Mouse (Mus musculus): ENCODE results near the gene Hmga2. TPM values are rescaled to one million over a fixed set of nuclear protein-coding genes. Genes with fewer than 3 reads are reported as not detected.
"Not testable (repeated sequence)": the region's sequence is repeated elsewhere in the genome, so short reads cannot be mapped to it uniquely, and the experiment has no call there.

Gene Hmga2
- total and polyA plus RNA-seq, 3 experiments: 0.15 TPM; not detected in 2

DNA sequence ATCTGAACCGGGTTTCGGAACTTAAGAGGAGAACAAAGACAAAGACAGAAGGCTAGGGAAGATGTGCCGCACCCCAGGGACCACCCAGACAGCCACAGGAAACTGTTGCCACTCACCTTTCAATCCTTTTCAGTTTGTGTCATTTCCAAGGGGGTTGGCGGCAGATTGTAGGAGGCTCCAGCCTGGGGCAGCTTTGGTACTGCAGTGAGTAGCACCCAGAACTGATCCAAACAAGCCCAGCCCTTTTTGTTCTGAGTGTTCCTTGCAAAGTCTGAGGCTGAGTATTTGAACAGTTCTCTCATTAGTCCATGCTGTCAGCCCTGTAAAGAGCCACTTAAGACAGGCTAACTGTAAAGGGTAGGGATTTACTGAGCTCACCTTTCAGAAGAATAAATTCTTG is 136.9 kb downstream of the Hmga2 start:
- DNase-seq (ENCODE audit: low read depth, low spot score): no peak
- Histone ChIP-seq H3K79me2 (ENCODE audit: control insufficient read depth, insufficient read depth, low read length, poor library complexity) (no peaks in the 10 kb centered on the region), H3K9me3 (replicated peaks; ENCODE audit: insufficient read depth, low read length) (no peaks in the 10 kb centered on the region), H3K4me3 (ENCODE audit: control insufficient read depth in 1 of 2, insufficient read depth in 1 of 2, low read depth in 2 of 2, low read length in 2 of 2) (no peak overlapping the region), H3K9ac (ENCODE audit: control insufficient read depth, low read depth, low read length, poor library complexity, severe bottlenecking) (no peak overlapping the region), H3K4me1 (ENCODE audit: control insufficient read depth in 1 of 2, insufficient read depth in 2 of 2, low read length in 2 of 2) (no peaks in the 10 kb centered on the region), H3K27me3 (ENCODE audit: control insufficient read depth in 1 of 2, insufficient read depth in 2 of 2, low read length in 2 of 2) (no peaks in the 10 kb centered on the region; a peak in 1 of 4 replicates), H3K36me3 (ENCODE audit: control insufficient read depth in 1 of 2, insufficient read depth in 2 of 2, low read length in 2 of 2) (no peaks in the 10 kb centered on the region), H3K27ac (ENCODE audit: control insufficient read depth, low read depth, low read length) (no peak overlapping the region)
- TF ChIP-seq EP300 (IDR thresholded peaks at IDR 0.05; ENCODE audit: low read depth in 1 of 2, low read length in 2 of 2) (no peak), ZKSCAN1 (IDR thresholded peaks at IDR 0.05; ENCODE audit: low read depth, low read length) (no peak), SMC3 (IDR thresholded peaks at IDR 0.05; ENCODE audit: low read depth, low read length) (no peak), POLR2AphosphoS2 (IDR thresholded peaks at IDR 0.05; ENCODE audit: low read length) (no peak), RCOR1 (IDR thresholded peaks at IDR 0.05; ENCODE audit: low read depth, low read length) (no peak), MYC (IDR thresholded peaks at IDR 0.05; ENCODE audit: low read depth, low read length) (no peak), RAD21 (IDR thresholded peaks at IDR 0.05; ENCODE audit: low read depth, low read length) (no peak), POLR2AphosphoS5 (IDR thresholded peaks at IDR 0.05; ENCODE audit: borderline replicate concordance, low read depth, low read length) (no peak), USF1 (IDR thresholded peaks at IDR 0.05; ENCODE audit: low read depth, low read length) (no peak), MAX (IDR thresholded peaks at IDR 0.05; ENCODE audit: low read length) (no peak)

DNA sequence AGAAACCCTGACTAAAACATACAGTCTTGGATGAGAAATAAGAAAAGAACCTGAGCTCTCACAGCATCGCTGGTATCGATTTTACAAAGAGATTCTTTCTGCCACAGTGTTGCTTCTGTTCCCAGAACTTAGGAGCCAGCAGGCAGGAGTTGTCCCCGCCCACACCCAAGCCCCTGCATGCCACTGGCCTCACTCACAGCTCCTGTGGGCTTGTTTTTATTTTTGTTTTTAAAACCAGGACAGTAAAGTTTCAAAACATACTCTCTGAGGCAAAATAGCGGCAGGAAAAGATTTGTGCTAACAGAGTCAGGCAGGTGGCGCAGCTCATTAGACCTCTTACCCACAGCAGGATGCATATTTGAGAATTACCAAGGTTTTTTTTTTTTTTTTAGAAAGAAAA is 137.4 kb downstream of the Hmga2 start:
- TF ChIP-seq TAL1 (IDR thresholded peaks at IDR 0.05; ENCODE audit: low read length): no peak
- TF ChIP-seq TCF12 (IDR thresholded peaks at IDR 0.05; ENCODE audit: low read depth, low read length): no peak
- no peak for TF ChIP-seq MYC (IDR thresholded peaks at IDR 0.05; ENCODE audit: low read depth, low read length)
- TF ChIP-seq CHD1 (IDR thresholded peaks at IDR 0.05; ENCODE audit: low read depth, low read length): no peak
- TF ChIP-seq TBP (IDR thresholded peaks at IDR 0.05; ENCODE audit: low read depth, low read length): no peak
- TF ChIP-seq SIN3A (IDR thresholded peaks at IDR 0.05; ENCODE audit: low read length): no peak
- no peak for TF ChIP-seq MAFK (IDR thresholded peaks at IDR 0.05; ENCODE audit: borderline replicate concordance, low read depth, low read length)
- TF ChIP-seq RCOR1 (IDR thresholded peaks at IDR 0.05; ENCODE audit: low read depth, low read length): no peak
- TF ChIP-seq USF2 (IDR thresholded peaks at IDR 0.05; ENCODE audit: borderline replicate concordance in 1 of 2, insufficient read depth in 1 of 2, low read depth in 1 of 2, low read length in 2 of 2): no peak
- TF ChIP-seq MYB (IDR thresholded peaks at IDR 0.05; ENCODE audit: low read depth, low read length): no peak
- no peak for TF ChIP-seq MAZ (IDR thresholded peaks at IDR 0.05; ENCODE audit: low read depth, low read length)
- TF ChIP-seq ZC3H11A (IDR thresholded peaks at IDR 0.05; ENCODE audit: low read depth, low read length): no peak
- no peak for TF ChIP-seq MAX (IDR thresholded peaks at IDR 0.05; ENCODE audit: low read length)
- TF ChIP-seq CTCF (IDR thresholded peaks at IDR 0.05 in 2 of 3, conservative IDR thresholded peaks at IDR 0.05 in 1 of 3; ENCODE audit: control insufficient read depth in 1 of 3, insufficient read depth in 1 of 3, low read depth in 2 of 3, low read length in 3 of 3, poor library complexity in 1 of 3, severe bottlenecking in 1 of 3): no peak
- no peak for TF ChIP-seq POLR2AphosphoS5 (IDR thresholded peaks at IDR 0.05; ENCODE audit: borderline replicate concordance, low read depth, low read length)
- no peak for TF ChIP-seq KAT2A (conservative IDR thresholded peaks at IDR 0.05; ENCODE audit: low read depth, low read length)
- no peak for TF ChIP-seq HCFC1 (IDR thresholded peaks at IDR 0.05; ENCODE audit: low read depth, low read length)
- no peak for TF ChIP-seq UBTF (IDR thresholded peaks at IDR 0.05; ENCODE audit: borderline replicate concordance, insufficient read depth, low read depth, low read length)
- no peak for TF ChIP-seq NELFE (IDR thresholded peaks at IDR 0.05; ENCODE audit: low read depth, low read length)
- TF ChIP-seq JUND (IDR thresholded peaks at IDR 0.05; ENCODE audit: low read depth, low read length): no peak
- Histone ChIP-seq H3K4me3 (ENCODE audit: control insufficient read depth in 1 of 2, insufficient read depth in 1 of 2, low read depth in 2 of 2, low read length in 2 of 2) (no peak overlapping the region), H3K27ac (ENCODE audit: control insufficient read depth, low read depth, low read length) (no peak overlapping the region), H3K9ac (ENCODE audit: control insufficient read depth, low read depth, low read length, poor library complexity, severe bottlenecking) (no peak overlapping the region), H3K36me3 (ENCODE audit: control insufficient read depth in 1 of 2, insufficient read depth in 2 of 2, low read length in 2 of 2) (no peaks in the 10 kb centered on the region), H3K9me3 (replicated peaks; ENCODE audit: insufficient read depth, low read length) (no peaks in the 10 kb centered on the region), H3K4me1 (ENCODE audit: control insufficient read depth in 1 of 2, insufficient read depth in 2 of 2, low read length in 2 of 2) (no peaks in the 10 kb centered on the region), H3K79me2 (ENCODE audit: control insufficient read depth, insufficient read depth, low read length, poor library complexity) (no peaks in the 10 kb centered on the region), H3K27me3 (ENCODE audit: control insufficient read depth in 1 of 2, insufficient read depth in 2 of 2, low read length in 2 of 2) (no peaks in the 10 kb centered on the region; a peak in 1 of 4 replicates)
- DNase-seq (ENCODE audit: low read depth, low spot score): no peak

DNA sequence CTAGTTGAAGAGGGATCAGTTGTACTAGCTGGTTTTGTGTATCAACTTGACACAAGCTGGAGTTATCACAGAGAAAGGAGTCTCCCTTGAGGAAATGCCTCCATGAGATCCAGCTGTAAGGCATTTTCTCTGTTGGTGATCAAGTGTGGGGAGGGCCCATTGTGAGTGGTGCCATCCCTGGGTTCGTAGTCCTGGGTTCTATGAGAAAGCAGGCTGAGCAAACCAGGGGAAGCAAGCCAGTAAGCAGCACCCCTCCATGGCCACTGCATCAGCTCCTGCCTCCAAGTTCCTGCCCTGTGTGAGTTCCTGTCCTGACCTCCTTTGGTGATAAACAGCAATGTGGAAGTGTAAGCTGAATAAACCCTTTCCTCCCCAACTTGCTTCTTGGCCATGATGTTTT is 137.8 kb downstream of the Hmga2 start:
- DNase-seq (ENCODE audit: low read depth, low spot score); H3K9me3 ChIP-seq (replicated peaks; ENCODE audit: insufficient read depth, low read length): not testable (repeated sequence)

More for the DNA sequence above, 137.8 kb downstream of the Hmga2 start:
- not testable (repeated sequence) for H3K79me2 ChIP-seq (ENCODE audit: control insufficient read depth, insufficient read depth, low read length, poor library complexity); H3K27ac ChIP-seq (ENCODE audit: control insufficient read depth, low read depth, low read length); H3K27me3 ChIP-seq (ENCODE audit: control insufficient read depth in 1 of 2, insufficient read depth in 2 of 2, low read length in 2 of 2); H3K9ac ChIP-seq (ENCODE audit: control insufficient read depth, low read depth, low read length, poor library complexity, severe bottlenecking); H3K4me1 ChIP-seq (ENCODE audit: control insufficient read depth in 1 of 2, insufficient read depth in 2 of 2, low read length in 2 of 2); H3K36me3 ChIP-seq (ENCODE audit: control insufficient read depth in 1 of 2, insufficient read depth in 2 of 2, low read length in 2 of 2); H3K4me3 ChIP-seq (ENCODE audit: control insufficient read depth in 1 of 2, insufficient read depth in 1 of 2, low read depth in 2 of 2, low read length in 2 of 2)
